Mouse (Mus musculus): ENCODE measurements around the gene Tardbp. TPM values are rescaled to one million over a fixed set of nuclear protein-coding genes. Genes with fewer than 3 reads are reported as not detected.

Tardbp gene
- polyA plus RNA-seq, 1 experiment, result 111 TPM

Other genes starting within 250 kb of the Tardbp start
- gene Ubiad1, start 182.2 kb downstream of the Tardbp start, polyA plus RNA-seq (2012; rRNA removed), result 17.9 and 24.7 TPM in 2 replicates
- gene Mtor, start 178.4 kb downstream of the Tardbp start, polyA plus RNA-seq (2012; rRNA removed), result 35.9 and 40.9 TPM in 2 replicates
- gene Angptl7, start 126.6 kb downstream of the Tardbp start, polyA plus RNA-seq (2012; rRNA removed), result 7.8 and 8.5 TPM in 2 replicates
- gene Exosc10, start 68.6 kb downstream of the Tardbp start, polyA plus RNA-seq (2012; rRNA removed), result 23.9 and 32.0 TPM in 2 replicates
- 75.5 and 81.6 TPM in 2 replicates for gene Srm, start 35.5 kb downstream of the Tardbp start, polyA plus RNA-seq (2012; rRNA removed)
- gene Masp2, start 24.5 kb downstream of the Tardbp start, polyA plus RNA-seq (2012; rRNA removed), result 1.3 and 2.3 TPM in 2 replicates
- gene Gm572, start 16.3 kb upstream of the Tardbp start, polyA plus RNA-seq (2012; rRNA removed), result 0.14 TPM in 1 of 2 replicates, not detected in the other
- gene Casz1, start 177.4 kb upstream of the Tardbp start, polyA plus RNA-seq (2012; rRNA removed), result 5.8 and 6.1 TPM in 2 replicates

All from gonadal fat pad, adult 2 months (tissue).